Mouse (Mus musculus): ENCODE data around the gene Mfsd14a. TPM values are rescaled to one million over a fixed set of nuclear protein-coding genes. Genes with fewer than 3 reads are reported as not detected.
"Not testable (repeated sequence)": the region's sequence is repeated elsewhere in the genome, so short reads cannot be mapped to it uniquely, and the experiment has no call there.

The Mfsd14a gene
- polyA plus RNA-seq, 1 experiment from 2014 or later = 82.2 TPM

GRCm38 (mm10) chr3:116664281-116664680 lies 1.8 kb upstream of the Mfsd14a start:
- H3K4me1 ChIP-seq = peaks cover 32% of the 10 kb centered on the region
- 92% methylated on average over 9 of the region's 9 CpGs for WGBS
- H3K4me3 ChIP-seq; H3K27me3 ChIP-seq (ENCODE audit: poor library complexity, severe bottlenecking); DNase-seq (ENCODE audit: extremely low spot score, low spot score); H3K36me3 ChIP-seq (replicated peaks); H3K27ac ChIP-seq; H3K9me3 ChIP-seq: not testable (repeated sequence)

GRCm38 (mm10) chr3:116661870-116662414 lies 535 bp downstream of the Mfsd14a start:
- 0% methylated on average over 64 of the region's 68 CpGs for WGBS
- Histone ChIP-seq H3K4me3 (peak overlapping the region; percentile 99), H3K4me1 (peaks cover 48% of the 10 kb centered on the region), H3K9me3 (no peaks in the 10 kb centered on the region), H3K36me3 (replicated peaks) (no peaks in the 10 kb centered on the region), H3K27me3 (ENCODE audit: poor library complexity, severe bottlenecking) (no peaks in the 10 kb centered on the region), H3K27ac (peak overlapping the region; percentile 99)
- no peak for DNase-seq (ENCODE audit: extremely low spot score, low spot score)

- Histone ChIP-seq H3K4me3 (peak overlapping the region; percentile 99), H3K9me3 (no peaks in the 10 kb centered on the region), H3K4me1 (peaks cover 48% of the 10 kb centered on the region), H3K36me3 (replicated peaks) (no peaks in the 10 kb centered on the region), H3K27me3 (ENCODE audit: poor library complexity, severe bottlenecking) (no peaks in the 10 kb centered on the region), H3K27ac (peak overlapping the region; percentile 99)
- 10% methylated on average over 16 of the region's 16 CpGs for WGBS
- no peak for DNase-seq (ENCODE audit: extremely low spot score, low spot score)
Observed at GRCm38 (mm10) chr3:116661288-116661869, 1.1 kb downstream of the Mfsd14a start.

GRCm38 (mm10) chr3:116659856-116660430 lies 2.5 kb downstream of the Mfsd14a start:
- no peak for DNase-seq (ENCODE audit: extremely low spot score, low spot score)
- Histone ChIP-seq H3K4me1 (peaks cover 48% of the 10 kb centered on the region), H3K27me3 (ENCODE audit: poor library complexity, severe bottlenecking) (no peaks in the 10 kb centered on the region), H3K9me3 (no peaks in the 10 kb centered on the region), H3K27ac (no peak overlapping the region), H3K4me3 (no peak overlapping the region), H3K36me3 (replicated peaks) (no peaks in the 10 kb centered on the region)
- WGBS = 89% methylated on average over 13 of the region's 13 CpGs

- Histone ChIP-seq H3K4me1 (peaks cover 48% of the 10 kb centered on the region), H3K27me3 (ENCODE audit: poor library complexity, severe bottlenecking) (no peaks in the 10 kb centered on the region), H3K4me3 (no peak overlapping the region; the same call in 1 of the 2 replicates), H3K27ac (no peak overlapping the region), H3K36me3 (replicated peaks) (no peaks in the 10 kb centered on the region), H3K9me3 (no peaks in the 10 kb centered on the region)
- DNase-seq (ENCODE audit: extremely low spot score, low spot score) = no peak
- 77% methylated on average over 15 of the region's 15 CpGs for WGBS
Observed at GRCm38 (mm10) chr3:116658928-116659565, 3.4 kb downstream of the Mfsd14a start.

- no peaks in the 10 kb centered on the region for H3K9me3 ChIP-seq
- no peaks in the 10 kb centered on the region for H3K27me3 ChIP-seq (ENCODE audit: poor library complexity, severe bottlenecking)
- peaks cover under 1% of the 10 kb centered on the region for H3K36me3 ChIP-seq (replicated peaks)
- peaks cover 44% of the 10 kb centered on the region for H3K4me1 ChIP-seq
- WGBS = 87% methylated on average over 7 of the region's 7 CpGs
- H3K27ac ChIP-seq = no peak overlapping the region
- H3K4me3 ChIP-seq = no peak overlapping the region
- no peak for DNase-seq (ENCODE audit: extremely low spot score, low spot score)
Observed at GRCm38 (mm10) chr3:116656184-116656965, 6.1 kb downstream of the Mfsd14a start.

- not testable (repeated sequence) for DNase-seq (ENCODE audit: extremely low spot score, low spot score); H3K9me3 ChIP-seq; H3K27me3 ChIP-seq (ENCODE audit: poor library complexity, severe bottlenecking); H3K27ac ChIP-seq; H3K4me3 ChIP-seq
- 92% methylated on average over 11 of the region's 11 CpGs for WGBS
- H3K36me3 ChIP-seq (replicated peaks) = peaks cover 23% of the 10 kb centered on the region
- H3K4me1 ChIP-seq = peaks cover 20% of the 10 kb centered on the region
Observed at GRCm38 (mm10) chr3:116654051-116654450, 8.4 kb downstream of the Mfsd14a start.

GRCm38 (mm10) chr3:116653278-116653945 lies 9.1 kb downstream of the Mfsd14a start:
- Histone ChIP-seq H3K4me3 (no peak overlapping the region), H3K36me3 (replicated peaks) (peaks cover 28% of the 10 kb centered on the region), H3K27ac (no peak overlapping the region), H3K27me3 (ENCODE audit: poor library complexity, severe bottlenecking) (no peaks in the 10 kb centered on the region), H3K4me1 (peaks cover 16% of the 10 kb centered on the region), H3K9me3 (no peaks in the 10 kb centered on the region)
- no peak for DNase-seq (ENCODE audit: extremely low spot score, low spot score)
- 93% methylated on average over 5 of the region's 5 CpGs for WGBS

- H3K9me3 ChIP-seq = no peaks in the 10 kb centered on the region
- H3K27ac ChIP-seq = no peak overlapping the region
- no peaks in the 10 kb centered on the region for H3K27me3 ChIP-seq (ENCODE audit: poor library complexity, severe bottlenecking)
- no peak overlapping the region for H3K4me3 ChIP-seq
- 84% methylated on average over 3 of the region's 3 CpGs for WGBS
- peaks cover 39% of the 10 kb centered on the region for H3K36me3 ChIP-seq (replicated peaks)
- DNase-seq (ENCODE audit: extremely low spot score, low spot score) = no peak
- peaks cover 7% of the 10 kb centered on the region for H3K4me1 ChIP-seq
Observed at GRCm38 (mm10) chr3:116652033-116652446, 10.4 kb downstream of the Mfsd14a start.

- peaks cover 52% of the 10 kb centered on the region for H3K36me3 ChIP-seq (replicated peaks)
- no peaks in the 10 kb centered on the region for H3K9me3 ChIP-seq
- no peak overlapping the region for H3K4me3 ChIP-seq
- WGBS = 97% methylated on average over 9 of the region's 9 CpGs
- H3K27ac ChIP-seq = no peak overlapping the region
- peaks cover 7% of the 10 kb centered on the region for H3K4me1 ChIP-seq
- no peaks in the 10 kb centered on the region for H3K27me3 ChIP-seq (ENCODE audit: poor library complexity, severe bottlenecking)
- no peak for DNase-seq (ENCODE audit: extremely low spot score, low spot score)
Observed at GRCm38 (mm10) chr3:116650698-116651097, 11.8 kb downstream of the Mfsd14a start.

GRCm38 (mm10) chr3:116648805-116649204 lies 13.7 kb downstream of the Mfsd14a start:
- WGBS = 97% methylated on average over 7 of the region's 7 CpGs
- no peaks in the 10 kb centered on the region for H3K9me3 ChIP-seq
- peaks cover 71% of the 10 kb centered on the region for H3K36me3 ChIP-seq (replicated peaks)
- H3K4me1 ChIP-seq = peaks cover 7% of the 10 kb centered on the region
- no peak overlapping the region for H3K4me3 ChIP-seq
- H3K27me3 ChIP-seq (ENCODE audit: poor library complexity, severe bottlenecking) = no peaks in the 10 kb centered on the region
- no peak for DNase-seq (ENCODE audit: extremely low spot score, low spot score)
- no peak overlapping the region for H3K27ac ChIP-seq

- Histone ChIP-seq H3K27me3 (ENCODE audit: poor library complexity, severe bottlenecking) (no peaks in the 10 kb centered on the region), H3K4me1 (no peaks in the 10 kb centered on the region), H3K4me3 (no peak overlapping the region), H3K9me3 (no peaks in the 10 kb centered on the region), H3K27ac (no peak overlapping the region), H3K36me3 (replicated peaks) (peaks cover 95% of the 10 kb centered on the region)
- DNase-seq (ENCODE audit: extremely low spot score, low spot score) = no peak
- 88% methylated on average over 1 of the region's 1 CpGs for WGBS
Observed at GRCm38 (mm10) chr3:116646387-116646786, 16.1 kb downstream of the Mfsd14a start.

Data from forebrain, embryonic 10.5 days (tissue).